ENCODE assay signal across 12 mouse cellular contexts in the genomic region with DNA sequence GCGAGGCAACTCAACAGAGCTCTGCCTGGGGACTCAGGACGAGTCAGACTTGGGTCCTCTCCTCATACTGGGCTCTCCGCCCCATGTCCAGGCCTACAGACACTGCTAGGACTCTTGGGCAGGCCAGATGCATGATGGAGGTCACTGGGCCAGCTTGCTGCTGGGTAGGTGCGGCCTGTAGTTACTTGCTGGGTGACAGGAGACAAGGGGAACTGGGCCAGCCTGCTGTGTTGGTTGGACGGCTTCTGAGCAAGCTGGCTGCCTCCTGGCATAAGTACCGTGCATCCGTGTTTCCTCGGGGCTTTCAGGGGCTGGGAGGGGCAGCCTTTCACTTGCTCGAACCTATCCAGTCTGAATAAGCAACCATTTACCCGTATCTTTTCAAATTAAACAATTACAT. TPM values are rescaled to one million over a fixed set of nuclear protein-coding genes. Genes with fewer than 3 reads are reported as not detected.
DNase-seq lines count a peak whose midpoint lies in the region.
"Had no signal": no experiment of that assay in that cellular context is flagged by ENCODE, and none has a peak within 500 bp of the region (broad histone marks: within the 10 kb centered on the region; RNA-seq: fewer than 3 reads in every experiment).

No protein-coding gene starts in this region.

- H3K4me3 ChIP-seq in heart, embryonic 10.5 days, result no peak overlapping the region

- WGBS in heart, embryonic 10.5 days, result 84% methylated on average over 10 of the region's 10 CpGs

- peaks cover 39% of the 10 kb centered on the region for H3K36me3 ChIP-seq in heart, embryonic 10.5 days

- no peaks in the 10 kb centered on the region for H3K9me3 ChIP-seq in heart, embryonic 10.5 days

- intact Hi-C loops in heart, postnatal 36 days (cut with DNase I), result no loop called here
- intact Hi-C loops in left cerebral cortex, postnatal 25 days (cut with DNase I), result no loop called here

- no peak for DNase-seq in heart, embryonic 10.5 days (ENCODE audit: low spot score)
- DNase-seq in heart, postnatal 36 days, result no peak
- peak; percentile 19 for DNase-seq in ovary, postnatal 36 days (ENCODE audit: low spot score)
- no peak for DNase-seq in ovary, postnatal 10 days (ENCODE audit: low spot score)
- DNase-seq in heart, postnatal 4 days, result peak; percentile 15
- DNase-seq in urinary bladder, postnatal 25 days (ENCODE audit: low spot score), result peak; percentile 54
- DNase-seq in left cerebral cortex, postnatal 25 days (ENCODE audit: low spot score in 2 of 2), result no peak
- DNase-seq in right cerebral cortex, postnatal 4 days, result no peak
- DNase-seq: thymus, adult 18-20 months had no signal

- H3K4me1 ChIP-seq in heart, embryonic 10.5 days, result peaks cover 44% of the 10 kb centered on the region

- no peaks in the 10 kb centered on the region for H3K27me3 ChIP-seq in heart, embryonic 10.5 days (ENCODE audit: insufficient read depth, poor library complexity, severe bottlenecking)

- peak overlapping the region; percentile 57 for H3K27ac ChIP-seq in heart, embryonic 10.5 days

RNA-seq across cellular contexts. Expression of a gene that starts 21.0 kb away (rescaled TPM):
- polyA plus RNA-seq in heart, embryonic 10.5 days (2016; fragmentation: Nextera tagmentation; extraction: Ambion mirVana), result 36.0 and 37.6 TPM in 2 replicates
- total RNA-seq in heart, postnatal 36 days (2021), result 1 to 10 TPM; 7.2 to 7.9 TPM
- total RNA-seq in heart, postnatal 4 days (2021), result 10 to 100 TPM in 1 of 2 experiments, 1 to 10 TPM in 1; 9.7 to 10.7 TPM
- 1 to 10 TPM; 8.5 to 8.7 TPM for total RNA-seq in left cerebral cortex, postnatal 25 days (2021)

RNA-seq across cellular contexts. Expression of a gene that starts 22.7 kb away (rescaled TPM):
- polyA plus RNA-seq in heart, embryonic 10.5 days (2016; fragmentation: Nextera tagmentation; extraction: Ambion mirVana), result 78.3 and 81.2 TPM in 2 replicates
- total RNA-seq in heart, postnatal 36 days (2021), result 10 to 100 TPM; 17.9 to 28.6 TPM
- 10 to 100 TPM; 25.8 to 30.7 TPM for total RNA-seq in heart, postnatal 4 days (2021)
- not detected for total RNA-seq in left cerebral cortex, postnatal 25 days (2021)
- polyA plus RNA-seq: midbrain, embryonic 14.5 days had no signal

RNA-seq across cellular contexts. Expression of a gene that starts 35.7 kb away (rescaled TPM):
- not detected in 2 replicates for polyA plus RNA-seq in heart, embryonic 10.5 days (2016; fragmentation: Nextera tagmentation; extraction: Ambion mirVana)
- not detected for total RNA-seq in heart, postnatal 36 days (2021)
- total RNA-seq in heart, postnatal 4 days (2021), result not detected
- total RNA-seq in left cerebral cortex, postnatal 25 days (2021), result not detected
- total RNA-seq: adrenal gland, adult 18-20 months had no signal
- polyA plus RNA-seq: liver, embryonic 11.5 days; midbrain, embryonic 14.5 days had no signal

RNA-seq across cellular contexts. Expression of a gene that starts 38.7 kb away (rescaled TPM):
- 0.87 and 2.6 TPM in 2 replicates for polyA plus RNA-seq in heart, embryonic 10.5 days (2016; fragmentation: Nextera tagmentation; extraction: Ambion mirVana)
- not detected for total RNA-seq in heart, postnatal 36 days (2021)
- total RNA-seq in heart, postnatal 4 days (2021), result not detected
- total RNA-seq in left cerebral cortex, postnatal 25 days (2021), result not detected
- total RNA-seq: adrenal gland, adult 18-20 months had no signal
- polyA plus RNA-seq: midbrain, embryonic 14.5 days had no signal

RNA-seq across cellular contexts. Expression of a gene that starts 41.3 kb away (rescaled TPM):
- polyA plus RNA-seq in heart, embryonic 10.5 days (2016; fragmentation: Nextera tagmentation; extraction: Ambion mirVana), result 2.3 and 5.2 TPM in 2 replicates
- total RNA-seq in heart, postnatal 36 days (2021), result under 1 TPM; 0.58 to 0.68 TPM
- total RNA-seq in heart, postnatal 4 days (2021), result under 1 TPM; 0.36 to 0.69 TPM
- 1 to 10 TPM; 2.0 to 2.3 TPM for total RNA-seq in left cerebral cortex, postnatal 25 days (2021)

Comparison
In these comparisons a context has a peak if more than half of its experiments do, and no peak if none do; other contexts are left out.
1. DNase-seq: peak in ovary, postnatal 36 days (single experiment), heart, postnatal 4 days (single experiment) and urinary bladder, postnatal 25 days (single experiment); none in heart, embryonic 10.5 days (single experiment), heart, postnatal 36 days (0 of 2), ovary, postnatal 10 days (single experiment), left cerebral cortex, postnatal 25 days (0 of 2) and right cerebral cortex, postnatal 4 days (single experiment).
2. RNA of a gene that starts 22.7 kb away (total RNA-seq): 25.8 to 30.7 TPM in heart, postnatal 4 days and 17.9 to 28.6 TPM in heart, postnatal 36 days; not detected in left cerebral cortex, postnatal 25 days; every median in the first group is over 10 times any median in the second.